Mouse (Mus musculus) CH12.LX (cell line): ENCODE data around the gene Ppp1r26. TPM values are rescaled to one million over a fixed set of nuclear protein-coding genes. Genes with fewer than 3 reads are reported as not detected.

Experiments
- DNase-seq: peaks from one replicate; pipeline ENCODE4 v3.0.0-alpha.2; 2013; ENCODE audit errors: extremely low read depth
- H3K27ac ChIP-seq: 2 replicates; pipeline ENCODE4 v1.5.1; 2012; ENCODE audit warnings: low read depth, mild to moderate bottlenecking, control low read depth, moderate library complexity; ENCODE audit not compliant: insufficient read depth
- H3K27me3 ChIP-seq: replicated peaks from 2 replicates; pipeline ENCODE3; 2012; ENCODE audit warnings: inconsistent platforms
- H3K36me3 ChIP-seq, 2 experiments: replicated peaks in 1 of 2; 2 replicates each; pipeline versions ENCODE3 to v1.6.1; 2012; ENCODE audit warnings: inconsistent platforms in 1 of 2, low read length in 1 of 2, mild to moderate bottlenecking in 1 of 2, mixed read lengths in 1 of 2, moderate library complexity in 1 of 2; ENCODE audit not compliant: control insufficient read depth in 1 of 2, insufficient read depth in 1 of 2
- H3K4me1 ChIP-seq, 2 experiments: 2 replicates each; pipeline ENCODE4 v1.6.1; 2012; ENCODE audit warnings: inconsistent platforms in 1 of 2, moderate library complexity in 1 of 2; ENCODE audit not compliant: insufficient read depth in 2 of 2, control insufficient read depth in 1 of 2
- H3K4me2 ChIP-seq: 2 replicates; pipeline ENCODE4 v1.6.1; 2012; ENCODE audit warnings: low read depth, mild to moderate bottlenecking, control low read depth; ENCODE audit not compliant: poor library complexity, insufficient read depth, severe bottlenecking
- H3K4me3 ChIP-seq, 3 experiments: fragments of 150-350 bp in 1 of 3; sonication (generic) in 1 of 3; replicated peaks in 1 of 3; 2 replicates each; pipeline versions ENCODE3 to v1.5.1; 2011 to 2012; ENCODE audit warnings: low read depth in 2 of 3, low read length in 2 of 3, mild to moderate bottlenecking in 2 of 3, moderate library complexity in 2 of 3, control low read depth in 1 of 3, improper control_type of control experiment in 1 of 3, inconsistent platforms in 1 of 3, mixed read lengths in 1 of 3; ENCODE audit not compliant: poor library complexity in 1 of 3
- H3K79me2 ChIP-seq: replicated peaks from 2 replicates; pipeline ENCODE4 v1.6.1; 2012; ENCODE audit warnings: mild to moderate bottlenecking, moderate library complexity; ENCODE audit not compliant: control insufficient read depth, poor library complexity, insufficient read depth, severe bottlenecking; ENCODE audit errors: extremely low read depth
- H3K9ac ChIP-seq: 2 replicates; pipeline ENCODE4 v1.6.1; 2012; ENCODE audit warnings: low read depth, mild to moderate bottlenecking, control low read depth, moderate library complexity; ENCODE audit not compliant: insufficient read depth
- H3K9me3 ChIP-seq: replicated peaks from 2 replicates; pipeline ENCODE3; 2012; ENCODE audit warnings: low read length, inconsistent platforms, mixed read lengths
- BHLHE40 ChIP-seq: IDR thresholded peaks from 2 replicates; pipeline ENCODE4 v1.6.1; 2011; ENCODE audit warnings: mild to moderate bottlenecking, low read depth, low read length, improper control_type of control experiment
- CHD1 ChIP-seq: IDR thresholded peaks from 2 replicates; pipeline ENCODE4 v1.6.1; 2012; ENCODE audit warnings: low read depth, low read length, improper control_type of control experiment, inconsistent platforms
- CHD2 ChIP-seq: IDR thresholded peaks from 2 replicates; pipeline ENCODE4 v1.6.1; 2011; ENCODE audit warnings: low read length, improper control_type of control experiment
- CTCF ChIP-seq, 2 experiments: IDR thresholded peaks in 1 of 2; conservative IDR thresholded peaks in 1 of 2; 2 replicates each; pipeline ENCODE4 v1.5.1; 2011 to 2012; ENCODE audit warnings: low read depth in 2 of 2, low read length in 2 of 2, improper control_type of control experiment in 1 of 2, inconsistent platforms in 1 of 2, mild to moderate bottlenecking in 1 of 2, moderate library complexity in 1 of 2
- E2F4 ChIP-seq: IDR thresholded peaks from 2 replicates; pipeline ENCODE4 v1.6.1; 2011; ENCODE audit warnings: low read depth, low read length, improper control_type of control experiment; ENCODE audit not compliant: insufficient replicate concordance
- ELF1 ChIP-seq: IDR thresholded peaks from 2 replicates; pipeline ENCODE4 v1.6.1; 2014; ENCODE audit warnings: low read depth, mild to moderate bottlenecking, inconsistent platforms, low read length, improper control_type of control experiment
- EP300 ChIP-seq: IDR thresholded peaks from 2 replicates; pipeline ENCODE4 v1.6.1; 2011; ENCODE audit warnings: low read length, improper control_type of control experiment
- ETS1 ChIP-seq: conservative IDR thresholded peaks from 2 replicates; pipeline ENCODE4 v1.6.1; 2012; ENCODE audit warnings: low read depth, mild to moderate bottlenecking, inconsistent platforms, low read length, improper control_type of control experiment, moderate library complexity
- GABPA ChIP-seq: IDR thresholded peaks from 2 replicates; pipeline ENCODE4 v1.6.1; 2012; ENCODE audit warnings: low read depth, low read length, improper control_type of control experiment, inconsistent platforms; ENCODE audit not compliant: insufficient replicate concordance
- IRF4 ChIP-seq: IDR thresholded peaks from 2 replicates; pipeline ENCODE4 v1.6.1; 2014; ENCODE audit warnings: low read depth, mild to moderate bottlenecking, inconsistent platforms, low read length, improper control_type of control experiment
- JUND ChIP-seq: conservative IDR thresholded peaks from 2 replicates; pipeline ENCODE4 v1.6.1; 2011; ENCODE audit warnings: low read depth, low read length, improper control_type of control experiment
- KAT2A ChIP-seq: IDR thresholded peaks from 2 replicates; pipeline ENCODE4 v1.6.1; 2012; ENCODE audit warnings: low read length, improper control_type of control experiment, inconsistent platforms; ENCODE audit not compliant: insufficient replicate concordance
- MAFK ChIP-seq: IDR thresholded peaks from 2 replicates; pipeline ENCODE4 v1.6.1; 2011; ENCODE audit warnings: low read length, improper control_type of control experiment; ENCODE audit not compliant: insufficient replicate concordance
- MAX ChIP-seq: IDR thresholded peaks from 2 replicates; pipeline ENCODE4 v1.6.1; 2011; ENCODE audit warnings: low read length, improper control_type of control experiment
- MAZ ChIP-seq: IDR thresholded peaks from 2 replicates; pipeline ENCODE4 v1.6.1; 2012; ENCODE audit warnings: low read depth, mild to moderate bottlenecking, inconsistent platforms, low read length, improper control_type of control experiment, moderate library complexity
- MEF2A ChIP-seq: IDR thresholded peaks from 2 replicates; pipeline ENCODE4 v1.6.1; 2014; ENCODE audit warnings: low read depth, mild to moderate bottlenecking, inconsistent platforms, low read length, improper control_type of control experiment, borderline replicate concordance
- MXI1 ChIP-seq: IDR thresholded peaks from 2 replicates; pipeline ENCODE4 v1.6.1; 2011; ENCODE audit warnings: mild to moderate bottlenecking, low read depth, low read length, improper control_type of control experiment
- NELFE ChIP-seq: IDR thresholded peaks from 2 replicates; pipeline ENCODE4 v1.6.1; 2011; ENCODE audit warnings: low read depth, low read length, improper control_type of control experiment
- NRF1 ChIP-seq: IDR thresholded peaks from 2 replicates; pipeline ENCODE4 v1.6.1; 2014; ENCODE audit warnings: low read depth, mild to moderate bottlenecking, inconsistent platforms, low read length, improper control_type of control experiment, moderate library complexity
- PAX5 ChIP-seq: IDR thresholded peaks from 2 replicates; pipeline ENCODE4 v1.6.1; 2012; ENCODE audit warnings: low read length, inconsistent platforms, mixed read lengths
- POLR2A ChIP-seq: IDR thresholded peaks from 2 replicates; pipeline ENCODE4 v1.6.1; 2011; ENCODE audit warnings: low read depth, mild to moderate bottlenecking, improper control_type of control experiment, low read length
- POLR2AphosphoS2 ChIP-seq: IDR thresholded peaks from 2 replicates; pipeline ENCODE4 v1.6.1; 2011; ENCODE audit warnings: low read depth, low read length, improper control_type of control experiment
- RAD21 ChIP-seq: IDR thresholded peaks from 2 replicates; pipeline ENCODE4 v1.6.1; 2011; ENCODE audit warnings: low read depth, mild to moderate bottlenecking, low read length, improper control_type of control experiment, moderate library complexity
- RCOR1 ChIP-seq: conservative IDR thresholded peaks from 2 replicates; pipeline ENCODE4 v1.6.1; 2012; ENCODE audit warnings: low read depth, mild to moderate bottlenecking, inconsistent platforms, low read length, improper control_type of control experiment
- SIN3A ChIP-seq: IDR thresholded peaks from 2 replicates; pipeline ENCODE4 v1.6.1; 2012; ENCODE audit warnings: low read length, improper control_type of control experiment, inconsistent platforms
- SMC3 ChIP-seq: IDR thresholded peaks from 2 replicates; pipeline ENCODE4 v1.6.1; 2011; ENCODE audit warnings: low read depth, low read length, improper control_type of control experiment
- TBP ChIP-seq: conservative IDR thresholded peaks from 2 replicates; pipeline ENCODE4 v1.6.1; 2011; ENCODE audit warnings: low read depth, low read length, improper control_type of control experiment
- TCF12 ChIP-seq: IDR thresholded peaks from 2 replicates; pipeline ENCODE4 v1.6.1; 2014; ENCODE audit warnings: low read depth, mild to moderate bottlenecking, inconsistent platforms, low read length, improper control_type of control experiment
- USF1 ChIP-seq: IDR thresholded peaks from 2 replicates; pipeline ENCODE4 v1.6.1; 2014; ENCODE audit warnings: low read depth, mild to moderate bottlenecking, inconsistent platforms, low read length, improper control_type of control experiment
- USF2 ChIP-seq: conservative IDR thresholded peaks from 2 replicates; pipeline ENCODE4 v1.6.1; 2011; ENCODE audit warnings: low read depth, low read length, improper control_type of control experiment
- ZC3H11A ChIP-seq: IDR thresholded peaks from 2 replicates; pipeline ENCODE4 v1.6.1; 2012; ENCODE audit warnings: low read depth, mild to moderate bottlenecking, inconsistent platforms, low read length, improper control_type of control experiment
- ZKSCAN1 ChIP-seq: IDR thresholded peaks from 2 replicates; pipeline ENCODE4 v1.6.1; 2012; ENCODE audit warnings: low read depth, inconsistent platforms, low read length, improper control_type of control experiment, borderline replicate concordance
- ZMIZ1 ChIP-seq: IDR thresholded peaks from 2 replicates; pipeline ENCODE4 v1.6.1; 2012; ENCODE audit warnings: low read depth, mild to moderate bottlenecking, inconsistent platforms, low read length, improper control_type of control experiment
- ZNF384 ChIP-seq: IDR thresholded peaks from 2 replicates; pipeline ENCODE4 v1.6.1; 2012; ENCODE audit warnings: low read depth, low read length, improper control_type of control experiment, inconsistent platforms
- dilution Hi-C: fragments of 300-500 bp; cut with MboI; formaldehyde crosslinking; loops from 2 replicates; pipeline ENCODE4 v1.14.3; 2020; ENCODE audit warnings: low sequenced_read_pairs; ENCODE audit not compliant: extremely low pct_unique_long_range_greater_than_20kb, extremely low pct_ligation_motif_present
- in situ Hi-C: fragments of 300-500 bp; cut with MboI; formaldehyde crosslinking; loops from 3 replicates; pipeline ENCODE4 v1.14.3; 2019; ENCODE audit warnings: low sequenced_read_pairs, low pct_ligation_motif_present, low pct_unique_long_range_greater_than_20kb, mixed read lengths
- polyA plus RNA-seq: library from polyadenylated mRNA; unstranded; fragments of >175 nt; gene quantifications from 2 replicates; pipeline ENCODE4 v1.2.1, GENCODE M21; 2012; ENCODE audit warnings: low read depth; ENCODE audit not compliant: insufficient read length
- total RNA-seq, 2 experiments: library from RNA; depleted of rRNA; stranded (reverse); fragments of 300-350 nt in 1 of 2; fragments of >200 nt in 1 of 2; gene quantifications; 2 replicates each; pipeline ENCODE4 v1.2.3; 2012 to 2014

The Ppp1r26 gene
- total and polyA plus RNA-seq, 3 experiments, result 0.77 TPM; not detected in 2

DNA sequence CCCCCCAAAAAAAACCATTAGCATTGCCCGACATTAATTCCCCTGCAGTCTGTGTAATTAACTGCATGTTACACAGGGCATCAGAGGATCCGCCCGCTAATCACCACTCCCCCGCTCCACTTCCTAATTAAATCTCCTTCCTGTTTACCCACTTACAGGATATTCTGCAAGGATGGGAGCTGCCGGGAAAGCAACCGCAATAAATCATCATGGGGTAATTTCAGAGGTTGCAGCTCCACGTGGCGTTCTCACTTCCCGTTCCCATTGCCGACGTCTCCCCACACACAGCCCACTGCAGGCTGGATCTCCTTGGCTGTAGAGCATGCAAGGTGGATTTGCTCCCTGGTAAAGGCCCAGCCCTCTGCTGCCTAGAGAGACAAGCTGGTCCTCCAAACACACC lies 45.0 kb upstream of the Ppp1r26 start:
- in situ Hi-C loops, result no loop called here
- no peak overlapping the region for H3K4me3 ChIP-seq
- no peaks in the 10 kb centered on the region for H3K36me3 ChIP-seq
- dilution Hi-C loops, result no loop called here
- TF ChIP-seq CHD2 (no peak), SIN3A (peak; percentile 33; the same call in 1 of the 2 replicates), USF1 (no peak), GABPA (no peak), POLR2A (no peak), BHLHE40 (no peak), TCF12 (no peak), POLR2AphosphoS2 (no peak), ZNF384 (no peak), IRF4 (peak; percentile 31; the same call in 1 of the 2 replicates), USF2 (no peak), ELF1 (no peak), TBP (no peak), MEF2A (no peak), MAFK (no peak), E2F4 (no peak), MAZ (no peak), ZMIZ1 (no peak), PAX5 (no peak), NRF1 (no peak), ZKSCAN1 (no peak), CTCF (conservative IDR thresholded peaks at IDR 0.05 in 1 of 2, IDR thresholded peaks at IDR 0.05 in 1 of 2; ENCODE audit: low read depth in 2 of 2, low read length in 2 of 2) (no peak), EP300 (peak; percentile 23; the same call in 1 of the 2 replicates), RAD21 (no peak), MXI1 (no peak; the same call in 1 of the 2 replicates), ETS1 (0 out of 2 replicates have a peak, but pooled peaks have one; percentile 16), JUND (no peak), CHD1 (no peak), NELFE (no peak), RCOR1 (no peak), MAX (peak; percentile 54; the same call in 1 of the 2 replicates), ZC3H11A (no peak), KAT2A (no peak), SMC3 (no peak)
- H3K9me3 ChIP-seq, result peaks cover under 1% of the 10 kb centered on the region
- no peaks in the 10 kb centered on the region for H3K79me2 ChIP-seq
- peaks cover 8 to 61% of the 10 kb centered on the region in 2 experiments for H3K4me1 ChIP-seq
- peak; percentile 44 for DNase-seq
- no peak overlapping the region for H3K27ac ChIP-seq
- peaks cover 5% of the 10 kb centered on the region for H3K27me3 ChIP-seq
- no peak overlapping the region for H3K9ac ChIP-seq
- no peak overlapping the region for H3K4me2 ChIP-seq
